Mouse (Mus musculus) urinary bladder, postnatal 10 days (tissue): ENCODE data around the gene Lrrc4c.

ENCODE experiments used
- DNase-seq: peaks from one replicate; pipeline ENCODE4 v3.0.0; 2022; ENCODE audit warnings: low spot score

Lrrc4c gene

GRCm38 (mm10) chr2:96317387-96318299 is at the start of gene Lrrc4c:
TSS of gene Lrrc4c (plus strand) at chr2:96318169.
- DNase-seq: no peak

- DNase-seq: no peak
These were observed 42.9 kb upstream of the Lrrc4c start for GRCm38 (mm10) chr2:96275061-96275460.

GRCm38 (mm10) chr2:96282926-96283325 is 35.0 kb upstream of the Lrrc4c start:
- DNase-seq: no peak

GRCm38 (mm10) chr2:96287512-96287911 is 30.5 kb upstream of the Lrrc4c start:
- DNase-seq: no peak

GRCm38 (mm10) chr2:96290541-96290940 is 27.4 kb upstream of the Lrrc4c start:
- no peak for DNase-seq

GRCm38 (mm10) chr2:96315034-96315433 is 2.9 kb upstream of the Lrrc4c start:
- no peak for DNase-seq

GRCm38 (mm10) chr2:96316531-96316930 is 1.4 kb upstream of the Lrrc4c start:
- DNase-seq: no peak

- no peak for DNase-seq
These were observed 587 bp downstream of the Lrrc4c start for GRCm38 (mm10) chr2:96318556-96318955.

GRCm38 (mm10) chr2:96319201-96319600 is 1.2 kb downstream of the Lrrc4c start:
- no peak for DNase-seq

- DNase-seq: no peak
These were observed 1.7 kb downstream of the Lrrc4c start for GRCm38 (mm10) chr2:96319649-96320048.

GRCm38 (mm10) chr2:96334652-96335051 is 16.7 kb downstream of the Lrrc4c start:
- no peak for DNase-seq

GRCm38 (mm10) chr2:96337354-96337753 is 19.4 kb downstream of the Lrrc4c start:
- no peak for DNase-seq

- DNase-seq: no peak
These were observed 83.3 kb downstream of the Lrrc4c start for GRCm38 (mm10) chr2:96401186-96401811.

GRCm38 (mm10) chr2:96402514-96402913 is 84.5 kb downstream of the Lrrc4c start:
- DNase-seq: no peak

- DNase-seq: no peak
These were observed 88.9 kb downstream of the Lrrc4c start for GRCm38 (mm10) chr2:96406856-96407255.

- DNase-seq: no peak
These were observed 93.2 kb downstream of the Lrrc4c start for GRCm38 (mm10) chr2:96411182-96411581.

GRCm38 (mm10) chr2:96461566-96461965 is 143.6 kb downstream of the Lrrc4c start:
- DNase-seq: no peak

- DNase-seq: no peak
These were observed 157.7 kb downstream of the Lrrc4c start for GRCm38 (mm10) chr2:96475674-96476073.

- DNase-seq: no peak
These were observed 181.3 kb downstream of the Lrrc4c start for GRCm38 (mm10) chr2:96499116-96499882.

- DNase-seq: no peak
These were observed 186.2 kb downstream of the Lrrc4c start for GRCm38 (mm10) chr2:96504140-96504539.

GRCm38 (mm10) chr2:96505641-96506040 is 187.7 kb downstream of the Lrrc4c start:
- no peak for DNase-seq

- DNase-seq: no peak
These were observed 191.0 kb downstream of the Lrrc4c start for GRCm38 (mm10) chr2:96508991-96509390.

GRCm38 (mm10) chr2:96537469-96537868 is 219.5 kb downstream of the Lrrc4c start:
- DNase-seq: no peak
